Comparison of ENCODE assay signal across 22 mouse cellular contexts in genomic region chr10:17106831-17107230, GRCm38 (mm10).
DNase-seq lines count a peak whose midpoint lies in the region; ATAC-seq and TF ChIP-seq lines count a peak whose summit lies in the region.
"Had no signal": no experiment of that assay in that cellular context is flagged by ENCODE, and none has a peak within 500 bp of the region (broad histone marks: within the 10 kb centered on the region; RNA-seq: fewer than 3 reads in every experiment).

No protein-coding gene starts in this region.

- 69% methylated on average over 1 of the region's 1 CpGs for WGBS in lung, postnatal 0 days
- 98% methylated on average over 1 of the region's 1 CpGs for WGBS in embryonic facial prominence, embryonic 10.5 days

- no peak overlapping the region for H3K27ac ChIP-seq in lung, postnatal 0 days (ENCODE audit: low read length)
- H3K27ac ChIP-seq in embryonic facial prominence, embryonic 10.5 days (replicated peaks) = no peak overlapping the region
- H3K27ac ChIP-seq: embryonic facial prominence, embryonic 12.5 days; forebrain, embryonic 13.5 days; forebrain, embryonic 15.5 days had no signal

- no peak overlapping the region for H3K4me3 ChIP-seq in lung, postnatal 0 days (ENCODE audit: low read depth, low read length)
- H3K4me3 ChIP-seq in C2C12 (ENCODE audit: insufficient read depth, poor library complexity, severe bottlenecking) = no peak overlapping the region
- no peak overlapping the region for H3K4me3 ChIP-seq in embryonic facial prominence, embryonic 10.5 days
- H3K4me3 ChIP-seq: embryonic facial prominence, embryonic 12.5 days; forebrain, embryonic 13.5 days; forebrain, embryonic 15.5 days had no signal

- H3K9me3 ChIP-seq in lung, postnatal 0 days (ENCODE audit: low read length) = no peaks in the 10 kb centered on the region
- H3K9me3 ChIP-seq in embryonic facial prominence, embryonic 10.5 days = no peaks in the 10 kb centered on the region
- H3K9me3 ChIP-seq: embryonic facial prominence, embryonic 12.5 days; forebrain, embryonic 13.5 days; forebrain, embryonic 15.5 days had no signal

- no peaks in the 10 kb centered on the region for H3K36me3 ChIP-seq in lung, postnatal 0 days (ENCODE audit: insufficient read depth, low read length)
- no peaks in the 10 kb centered on the region for H3K36me3 ChIP-seq in C2C12 (ENCODE audit: control insufficient read depth, insufficient read depth)
- no peaks in the 10 kb centered on the region for H3K36me3 ChIP-seq in embryonic facial prominence, embryonic 10.5 days (replicated peaks)
- H3K36me3 ChIP-seq: embryonic facial prominence, embryonic 12.5 days; forebrain, embryonic 15.5 days had no signal

- no peaks in the 10 kb centered on the region for H3K4me1 ChIP-seq in lung, postnatal 0 days (ENCODE audit: insufficient read depth, low read depth, low read length)
- H3K4me1 ChIP-seq in embryonic facial prominence, embryonic 10.5 days = peaks cover 11% of the 10 kb centered on the region

- no peaks in the 10 kb centered on the region for H3K79me3 ChIP-seq in C2C12 (ENCODE audit: low read depth)

- H3K27me3 ChIP-seq in lung, postnatal 0 days (replicated peaks; ENCODE audit: insufficient read depth, low read length) = no peaks in the 10 kb centered on the region
- no peaks in the 10 kb centered on the region for H3K27me3 ChIP-seq in C2C12 (ENCODE audit: control insufficient read depth, insufficient read depth, insufficient read length)
- H3K27me3 ChIP-seq in embryonic facial prominence, embryonic 10.5 days (replicated peaks; ENCODE audit: low read depth, poor library complexity, severe bottlenecking) = no peaks in the 10 kb centered on the region
- H3K27me3 ChIP-seq: embryonic facial prominence, embryonic 12.5 days; forebrain, embryonic 13.5 days; forebrain, embryonic 15.5 days had no signal

- H3K4me2 ChIP-seq in lung, postnatal 0 days (replicated peaks; ENCODE audit: low read depth, low read length) = no peak overlapping the region
- H3K4me2 ChIP-seq: embryonic facial prominence, embryonic 12.5 days; forebrain, embryonic 13.5 days; forebrain, embryonic 15.5 days had no signal

- peak; percentile 65 for DNase-seq in lung, postnatal 0 days (ENCODE audit: low spot score)
- DNase-seq in lung, postnatal 10 days = no peak
- peak; percentile 20 for DNase-seq in lung, postnatal 14 days
- peak; percentile 75 for DNase-seq in lung, postnatal 36 days
- no peak for DNase-seq in embryonic facial prominence, embryonic 10.5 days (ENCODE audit: low spot score)
- no peak for DNase-seq in cerebellum, postnatal 10 days
- no peak for DNase-seq in retina, embryonic 14.5 days (ENCODE audit: low spot score)
- DNase-seq: adrenal gland, adult 8-10 months; adrenal gland, postnatal 14 days; adrenal gland, postnatal 36 days; B cell, adult 2 months; cerebellum, adult 11-12 months; cerebellum, adult 2 months; cerebellum, adult 9-10 months; cerebellum, postnatal 14 days; cerebellum, postnatal 36 days; embryo, embryonic 11 days; forebrain, postnatal 0 days had no signal

- H3ac ChIP-seq in C2C12 (ENCODE audit: control insufficient read depth, insufficient read length, low read depth) = no peak overlapping the region

- no peak for ATAC-seq in lung, postnatal 0 days
- ATAC-seq: forebrain, embryonic 13.5 days; forebrain, embryonic 15.5 days; forebrain, postnatal 0 days had no signal

- no peaks in the 10 kb centered on the region for H3K79me2 ChIP-seq in C2C12 (ENCODE audit: control insufficient read depth, insufficient read depth)

- peak; percentile 66 for TF ChIP-seq EP300 in lung, postnatal 0 days (IDR thresholded peaks at IDR 0.05)

- TF ChIP-seq CTCF in lung, postnatal 0 days (IDR thresholded peaks at IDR 0.05) = no peak
- TF ChIP-seq CTCF in C2C12 (IDR thresholded peaks at IDR 0.05; ENCODE audit: control insufficient read depth, insufficient read depth, insufficient read length) = no peak

- no peak overlapping the region for H3K9ac ChIP-seq in lung, postnatal 0 days (replicated peaks; ENCODE audit: low read depth)
- H3K9ac ChIP-seq: embryonic facial prominence, embryonic 12.5 days; forebrain, embryonic 13.5 days; forebrain, embryonic 15.5 days; forebrain, postnatal 0 days had no signal

TF ChIP-seq in C2C12, 6 proteins besides CTCF, POLR2A, EP300 and RAD21:
- TF ChIP-seq CEBPB (IDR thresholded peaks at IDR 0.05; ENCODE audit: low read depth) (peak; percentile 25), FOSL1 (IDR thresholded peaks at IDR 0.05; ENCODE audit: insufficient read depth, low read length, poor library complexity, severe bottlenecking) (no peak)

Comparison
In these comparisons a context has a peak if more than half of its experiments do, and no peak if none do; other contexts are left out.
1. DNase-seq: peak in lung, postnatal 0 days (single experiment), lung, postnatal 14 days (single experiment) and lung, postnatal 36 days (single experiment); none in lung, postnatal 10 days (single experiment), embryonic facial prominence, embryonic 10.5 days (single experiment), cerebellum, postnatal 10 days (0 of 2) and retina, embryonic 14.5 days (single experiment).